Mouse (Mus musculus): ENCODE data around the gene Prdx2. TPM values are rescaled to one million over a fixed set of nuclear protein-coding genes. Genes with fewer than 3 reads are reported as not detected.

Gene Prdx2
- polyA plus RNA-seq, 1 experiment from 2014 or later = 590 TPM

DNA sequence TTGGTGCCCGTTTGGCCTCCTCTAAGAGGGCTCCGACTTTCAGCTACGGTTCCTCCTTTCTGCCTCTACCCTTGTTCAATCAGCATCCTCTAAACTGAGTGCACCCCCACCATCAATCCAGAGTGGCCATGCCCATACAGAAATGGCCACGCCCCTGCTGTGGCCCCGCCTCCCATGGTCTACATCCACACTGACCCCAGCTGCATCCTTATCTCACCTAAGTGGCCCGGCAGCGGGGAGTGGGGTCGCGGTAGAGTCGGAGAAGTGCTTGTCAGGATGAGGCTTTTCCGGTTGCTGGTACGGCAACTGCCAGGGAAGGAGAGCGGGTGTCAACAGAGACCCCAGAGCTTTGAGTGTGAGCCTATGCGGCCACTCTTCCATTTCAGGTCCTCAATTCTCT is 33.9 kb upstream of the Prdx2 start:
- H3K4me2 ChIP-seq (ENCODE audit: low read depth, low read length) = no peak overlapping the region
- 0 out of 2 replicates have a peak, but pooled peaks have one; percentile 24 for ATAC-seq
- peaks cover 9% of the 10 kb centered on the region; the same call in 1 of the 2 replicates for H3K4me1 ChIP-seq (ENCODE audit: control insufficient read depth, insufficient read depth, low read length)
- no peak overlapping the region for H3K4me3 ChIP-seq (ENCODE audit: low read length)
- 8% methylated on average over 14 of the region's 14 CpGs for WGBS
- H3K27ac ChIP-seq (ENCODE audit: low read length) = no peak overlapping the region
- H3K36me3 ChIP-seq (ENCODE audit: control insufficient read depth, insufficient read depth, low read length) = no peaks in the 10 kb centered on the region
- H3K9ac ChIP-seq (ENCODE audit: low read depth, low read length) = no peak overlapping the region
- peaks cover 54% of the 10 kb centered on the region for H3K27me3 ChIP-seq (replicated peaks; ENCODE audit: control insufficient read depth, insufficient read depth, low read length)
- no peaks in the 10 kb centered on the region for H3K9me3 ChIP-seq (ENCODE audit: control insufficient read depth, low read length)

DNA sequence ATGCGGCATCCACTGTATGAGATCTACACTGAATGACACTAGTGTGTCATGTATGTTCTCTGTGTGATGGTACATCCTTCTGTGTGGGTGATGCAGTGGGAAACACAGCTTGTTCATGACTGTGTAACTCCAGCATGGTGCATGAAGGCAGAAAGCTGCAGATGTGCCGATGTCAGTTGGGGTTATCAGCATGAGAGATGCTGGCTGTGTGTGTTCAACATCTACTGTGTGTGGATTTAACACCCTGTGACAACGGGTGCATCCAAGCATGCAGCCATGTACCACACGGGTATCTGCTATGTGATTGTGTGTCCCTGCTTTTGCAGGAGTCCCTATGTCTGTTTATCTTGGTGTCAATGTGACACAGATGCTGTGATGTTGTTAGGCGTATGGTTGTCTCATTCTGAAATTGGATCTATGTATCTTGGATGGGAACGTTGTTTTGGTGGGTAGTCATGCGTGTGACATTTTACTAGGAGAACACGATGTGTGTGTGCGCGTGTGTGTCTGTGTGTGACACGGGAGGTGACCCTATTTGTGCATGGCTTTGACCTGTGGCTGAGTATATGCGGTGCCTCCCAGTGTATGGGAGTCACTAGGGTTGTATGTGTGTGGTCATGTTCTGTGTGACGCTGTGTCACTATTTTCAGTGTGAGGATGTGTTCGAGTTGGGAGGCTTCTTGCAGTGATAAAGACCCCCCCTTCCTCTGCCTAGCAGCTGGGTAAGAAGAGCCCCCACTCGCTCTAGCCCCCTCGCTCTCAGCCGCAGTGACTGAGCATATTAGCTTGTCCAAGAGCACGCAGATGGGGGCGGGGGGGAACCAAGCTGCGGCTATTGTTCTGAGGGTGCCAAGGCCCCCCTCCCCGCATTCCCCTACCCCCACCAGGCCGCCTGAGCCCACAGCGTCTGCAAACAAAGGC is 33.1 kb upstream of the Prdx2 start:
- Histone ChIP-seq H3K9ac (ENCODE audit: low read depth, low read length) (peak overlapping the region; percentile 58; the same call in 1 of the 2 replicates), H3K36me3 (ENCODE audit: control insufficient read depth, insufficient read depth, low read length) (no peaks in the 10 kb centered on the region), H3K27ac (ENCODE audit: low read length) (no peak overlapping the region), H3K4me2 (ENCODE audit: low read depth, low read length) (peak overlapping the region; percentile 86), H3K9me3 (ENCODE audit: control insufficient read depth, low read length) (no peaks in the 10 kb centered on the region), H3K4me1 (ENCODE audit: control insufficient read depth, insufficient read depth, low read length) (peaks cover 9% of the 10 kb centered on the region; the same call in 1 of the 2 replicates), H3K27me3 (replicated peaks; ENCODE audit: control insufficient read depth, insufficient read depth, low read length) (peaks cover 49% of the 10 kb centered on the region), H3K4me3 (ENCODE audit: low read length) (peak overlapping the region; percentile 53)
- 24% methylated on average over 23 of the region's 23 CpGs for WGBS
- ATAC-seq = peak; percentile 21

DNA sequence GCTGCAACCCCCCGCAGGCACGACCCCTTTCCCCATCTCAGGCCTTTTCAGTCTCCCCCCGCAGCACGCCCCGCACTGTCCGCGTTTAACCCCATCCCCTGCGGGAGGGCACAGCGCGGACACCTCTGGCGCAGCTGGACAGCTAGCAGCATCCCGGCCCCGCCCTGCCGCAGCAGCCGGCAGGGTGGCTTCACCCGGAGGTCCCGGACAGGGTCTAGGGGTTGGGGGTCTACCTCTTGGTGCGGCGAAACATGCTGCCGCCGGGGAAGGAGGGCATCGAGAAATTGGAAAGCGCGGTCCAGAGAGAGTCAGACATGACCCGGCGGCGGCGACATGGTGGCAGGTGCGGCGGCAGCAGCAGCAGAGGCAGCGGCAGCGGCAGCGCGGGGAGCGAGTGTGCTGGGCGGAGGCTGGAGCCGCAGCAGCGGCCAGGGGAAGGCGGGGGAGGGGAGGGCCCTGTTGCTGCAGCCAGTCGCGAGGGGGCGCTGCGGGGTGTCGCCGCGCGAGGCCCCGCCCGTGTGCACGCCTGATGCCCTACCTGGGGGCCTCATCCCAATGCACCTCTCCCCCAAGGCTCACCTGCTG is 32.3 kb upstream of the Prdx2 start, which contains the start of gene Mast1:
Gene Mast1 (minus strand): TSS at position 398 of the 585 bp plus-strand sequence.
- Histone ChIP-seq H3K27me3 (replicated peaks; ENCODE audit: control insufficient read depth, insufficient read depth, low read length) (peaks cover 47% of the 10 kb centered on the region), H3K4me1 (ENCODE audit: control insufficient read depth, insufficient read depth, low read length) (peaks cover 9% of the 10 kb centered on the region; the same call in 1 of the 2 replicates), H3K27ac (ENCODE audit: low read length) (no peak within 1 kb of the TSS), H3K4me3 (ENCODE audit: low read length) (peak within 1 kb of the TSS; percentile 53), H3K9ac (ENCODE audit: low read depth, low read length) (peak within 1 kb of the TSS; percentile 58), H3K4me2 (ENCODE audit: low read depth, low read length) (peak within 1 kb of the TSS; percentile 86), H3K9me3 (ENCODE audit: control insufficient read depth, low read length) (no peaks in the 10 kb centered on the region), H3K36me3 (ENCODE audit: control insufficient read depth, insufficient read depth, low read length) (no peaks in the 10 kb centered on the region)
- under 1% methylated on average over 46 of the region's 50 CpGs for WGBS
- ATAC-seq = peak; percentile 65

DNA sequence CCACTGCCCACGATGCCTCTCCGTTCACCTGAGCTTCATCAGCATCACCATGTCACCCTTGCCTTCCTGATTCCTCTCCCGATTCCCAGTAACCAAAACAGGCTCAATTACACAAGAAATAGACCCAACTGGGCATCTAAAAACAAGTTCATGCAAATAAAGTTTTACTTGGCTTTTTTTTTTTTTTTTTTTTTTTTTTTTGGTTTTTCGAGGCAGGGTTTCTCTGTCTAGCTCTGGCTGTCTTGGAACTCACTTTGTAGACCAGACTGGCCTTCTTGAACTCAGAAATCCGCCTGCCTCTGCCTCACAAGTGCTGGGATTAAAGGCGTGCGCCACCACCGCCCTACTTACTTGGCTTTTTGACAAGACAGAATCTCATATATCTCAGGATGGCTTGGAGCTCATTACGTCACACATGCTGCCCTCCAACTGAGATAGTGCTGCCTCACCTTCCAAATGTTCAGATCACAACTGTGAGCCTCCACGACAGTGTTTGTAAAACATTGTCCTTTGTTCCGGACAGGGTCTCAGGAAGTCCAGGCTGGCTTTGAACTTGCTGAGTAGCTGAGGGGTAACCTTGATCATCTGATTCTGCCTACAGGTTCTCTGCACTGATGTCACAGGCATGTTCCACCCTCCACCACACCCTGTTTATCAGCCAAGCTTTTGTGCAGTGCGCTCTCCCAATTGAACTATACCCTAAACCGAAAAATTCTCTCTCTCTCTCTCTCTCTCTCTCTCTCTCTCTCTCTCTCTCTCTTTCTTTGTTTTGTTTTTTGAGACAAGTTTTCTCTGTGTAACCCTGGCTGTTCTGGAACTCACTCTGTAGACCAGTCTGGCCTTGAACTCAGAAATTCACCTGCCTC is 31.5 kb upstream of the Prdx2 start:
- peak overlapping the region; percentile 86; the same call in 1 of the 2 replicates for H3K4me2 ChIP-seq (ENCODE audit: low read depth, low read length)
- H3K9me3 ChIP-seq (ENCODE audit: control insufficient read depth, low read length) = no peaks in the 10 kb centered on the region
- H3K9ac ChIP-seq (ENCODE audit: low read depth, low read length) = no peak overlapping the region
- no peak for ATAC-seq
- H3K4me1 ChIP-seq (ENCODE audit: control insufficient read depth, insufficient read depth, low read length) = peaks cover 9% of the 10 kb centered on the region; the same call in 1 of the 2 replicates
- peaks cover 45% of the 10 kb centered on the region for H3K27me3 ChIP-seq (replicated peaks; ENCODE audit: control insufficient read depth, insufficient read depth, low read length)
- H3K36me3 ChIP-seq (ENCODE audit: control insufficient read depth, insufficient read depth, low read length) = no peaks in the 10 kb centered on the region
- peak overlapping the region; percentile 53; the same call in 1 of the 2 replicates for H3K4me3 ChIP-seq (ENCODE audit: low read length)
- 67% methylated on average over 13 of the region's 13 CpGs for WGBS
- no peak overlapping the region for H3K27ac ChIP-seq (ENCODE audit: low read length)

DNA sequence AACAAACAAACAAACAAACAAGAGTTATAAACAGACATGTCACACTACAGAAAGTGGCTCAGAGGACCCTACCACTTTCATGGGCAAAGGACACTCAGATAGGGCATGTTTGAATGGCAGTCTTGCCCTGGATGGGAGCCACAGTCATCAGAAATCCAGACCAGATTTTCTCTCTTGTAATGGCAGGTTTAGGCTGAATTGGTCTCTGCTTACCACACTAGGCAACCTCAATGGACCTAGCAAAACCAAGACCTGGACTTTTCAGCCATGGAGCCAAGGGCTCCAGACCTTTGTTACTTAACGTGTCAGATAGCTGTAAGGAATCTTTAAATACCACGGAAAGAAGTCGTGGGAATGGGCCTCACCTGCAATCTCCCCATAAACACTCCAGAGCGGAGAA is 25.7 kb upstream of the Prdx2 start:
- Histone ChIP-seq H3K4me2 (ENCODE audit: low read depth, low read length) (no peak overlapping the region), H3K4me3 (ENCODE audit: low read length) (no peak overlapping the region), H3K9me3 (ENCODE audit: control insufficient read depth, low read length) (no peaks in the 10 kb centered on the region), H3K36me3 (ENCODE audit: control insufficient read depth, insufficient read depth, low read length) (no peaks in the 10 kb centered on the region), H3K27me3 (replicated peaks; ENCODE audit: control insufficient read depth, insufficient read depth, low read length) (peaks cover 48% of the 10 kb centered on the region), H3K9ac (ENCODE audit: low read depth, low read length) (no peak overlapping the region), H3K27ac (ENCODE audit: low read length) (no peak overlapping the region), H3K4me1 (ENCODE audit: control insufficient read depth, insufficient read depth, low read length) (peaks cover 13% of the 10 kb centered on the region)
- ATAC-seq = no peak
- 24% methylated on average over 4 of the region's 4 CpGs for WGBS

DNA sequence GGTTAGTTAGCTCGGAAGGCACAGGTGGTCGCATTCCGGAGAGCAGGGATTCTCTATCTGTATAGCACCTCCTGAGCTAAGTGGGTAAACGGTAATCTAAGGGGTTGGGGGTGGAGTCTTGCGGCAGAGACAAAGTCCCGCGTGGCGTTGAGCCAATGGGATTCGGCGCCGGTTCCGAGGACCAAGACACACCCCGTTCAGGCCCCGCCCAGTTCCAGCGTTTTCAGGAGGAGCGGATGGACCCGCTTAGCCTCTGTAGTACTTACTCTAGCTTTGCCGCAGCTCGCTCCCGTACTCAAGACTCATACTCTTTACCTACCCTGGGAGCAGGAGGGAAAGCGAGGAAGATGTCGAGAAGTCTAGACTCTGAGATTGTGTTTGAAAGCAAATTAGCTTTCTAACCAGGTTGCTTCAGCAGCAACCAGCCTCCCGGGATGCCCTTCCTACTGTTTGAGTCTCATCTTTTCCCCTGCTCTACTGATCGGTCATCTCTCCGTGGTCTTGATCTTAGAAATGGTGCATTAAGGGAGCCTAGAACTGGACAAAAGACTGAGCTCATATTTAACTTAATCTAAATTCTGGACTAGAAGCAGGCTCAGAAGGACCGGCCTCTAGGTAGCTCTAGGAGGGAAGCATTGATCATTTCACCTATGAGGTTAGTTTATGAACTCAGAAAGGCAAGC is 24.8 kb upstream of the Prdx2 start:
- WGBS = 4% methylated on average over 26 of the region's 26 CpGs
- H3K27ac ChIP-seq (ENCODE audit: low read length) = no peak overlapping the region
- no peak overlapping the region for H3K9ac ChIP-seq (ENCODE audit: low read depth, low read length)
- H3K27me3 ChIP-seq (replicated peaks; ENCODE audit: control insufficient read depth, insufficient read depth, low read length) = peaks cover 48% of the 10 kb centered on the region
- H3K4me3 ChIP-seq (ENCODE audit: low read length) = peak overlapping the region; percentile 15; the same call in 1 of the 2 replicates
- H3K4me2 ChIP-seq (ENCODE audit: low read depth, low read length) = peak overlapping the region; percentile 35
- H3K9me3 ChIP-seq (ENCODE audit: control insufficient read depth, low read length) = no peaks in the 10 kb centered on the region
- H3K4me1 ChIP-seq (ENCODE audit: control insufficient read depth, insufficient read depth, low read length) = peaks cover 13% of the 10 kb centered on the region
- peak; percentile 73 for ATAC-seq
- H3K36me3 ChIP-seq (ENCODE audit: control insufficient read depth, insufficient read depth, low read length) = no peaks in the 10 kb centered on the region

DNA sequence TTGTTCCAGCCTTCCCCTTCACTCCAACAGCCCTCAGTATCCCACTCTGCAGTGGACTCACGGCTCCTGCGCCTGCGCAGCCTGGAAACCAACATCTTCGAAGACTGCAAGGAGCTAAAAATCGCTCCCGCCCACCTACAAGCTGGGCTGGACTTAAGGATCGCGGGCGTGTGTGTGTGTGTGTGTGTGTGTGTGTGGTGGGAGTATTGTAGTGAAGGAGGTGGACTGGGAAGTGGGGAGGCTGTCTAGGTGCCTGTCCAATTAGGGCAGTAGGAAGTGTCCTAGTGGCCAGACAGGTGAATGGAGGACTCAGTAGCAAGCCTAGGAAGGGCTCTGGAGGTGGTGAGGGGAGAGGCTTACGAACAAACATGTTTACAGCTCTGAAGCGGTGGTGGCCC is 24.2 kb upstream of the Prdx2 start:
- H3K9ac ChIP-seq (ENCODE audit: low read depth, low read length) = no peak overlapping the region
- no peaks in the 10 kb centered on the region for H3K36me3 ChIP-seq (ENCODE audit: control insufficient read depth, insufficient read depth, low read length)
- no peak; the same call in 1 of the 2 replicates for ATAC-seq
- H3K27me3 ChIP-seq (replicated peaks; ENCODE audit: control insufficient read depth, insufficient read depth, low read length) = peaks cover 48% of the 10 kb centered on the region
- peaks cover 13% of the 10 kb centered on the region for H3K4me1 ChIP-seq (ENCODE audit: control insufficient read depth, insufficient read depth, low read length)
- H3K9me3 ChIP-seq (ENCODE audit: control insufficient read depth, low read length) = no peaks in the 10 kb centered on the region
- peak overlapping the region; percentile 43 for H3K4me3 ChIP-seq (ENCODE audit: low read length)
- no peak overlapping the region; the same call in 1 of the 2 replicates for H3K4me2 ChIP-seq (ENCODE audit: low read depth, low read length)
- H3K27ac ChIP-seq (ENCODE audit: low read length) = no peak overlapping the region
- WGBS = 6% methylated on average over 11 of the region's 11 CpGs

DNA sequence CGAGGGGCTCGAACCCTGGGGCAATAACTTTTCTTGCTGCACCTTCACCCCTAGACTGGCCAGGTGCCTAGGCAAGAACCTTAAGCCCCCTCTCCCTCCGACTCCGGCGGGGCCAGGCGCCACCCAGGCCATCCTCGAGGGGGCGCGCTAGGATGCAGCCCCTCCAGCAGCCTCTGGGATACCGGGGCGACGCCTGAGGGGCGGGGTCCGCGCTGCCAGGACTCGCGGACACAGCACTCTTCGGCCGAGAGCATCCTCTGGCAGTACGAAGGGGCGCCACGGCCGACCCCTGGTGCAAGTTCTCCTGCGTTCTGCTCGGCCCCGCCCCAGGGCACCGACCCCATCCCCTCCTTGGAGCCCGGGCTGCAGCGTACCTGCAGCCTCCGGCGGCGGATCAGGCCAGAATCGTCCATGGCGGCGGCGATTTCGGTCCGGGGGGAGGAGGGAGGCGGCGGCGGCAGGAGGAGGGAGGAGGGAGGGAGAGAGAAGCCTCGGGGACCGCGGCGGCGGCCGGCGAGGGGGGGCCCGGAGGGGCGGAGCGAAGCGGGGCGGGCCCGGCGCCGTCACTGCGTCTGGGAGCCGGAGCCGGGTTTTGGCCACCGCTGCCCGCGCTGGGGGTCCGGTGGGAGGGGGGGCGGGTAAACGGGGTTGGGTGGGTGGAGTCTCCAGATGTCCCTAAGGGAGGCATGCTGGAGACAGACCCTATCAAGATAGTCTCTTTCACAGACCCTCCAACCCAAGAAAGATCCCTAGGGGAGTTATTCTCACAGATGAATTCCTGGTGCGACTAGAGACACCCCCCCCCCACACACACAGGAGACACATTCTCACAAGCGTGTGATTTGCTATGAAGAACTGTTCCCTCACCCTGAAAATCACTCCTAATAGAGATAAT is 23.5 kb upstream of the Prdx2 start:
- no peak overlapping the region; the same call in 1 of the 2 replicates for H3K9ac ChIP-seq (ENCODE audit: low read depth, low read length)
- H3K9me3 ChIP-seq (ENCODE audit: control insufficient read depth, low read length) = no peaks in the 10 kb centered on the region
- no peaks in the 10 kb centered on the region for H3K36me3 ChIP-seq (ENCODE audit: control insufficient read depth, insufficient read depth, low read length)
- peak overlapping the region; percentile 73 for H3K4me2 ChIP-seq (ENCODE audit: low read depth, low read length)
- peak overlapping the region; percentile 43 for H3K4me3 ChIP-seq (ENCODE audit: low read length)
- H3K27ac ChIP-seq (ENCODE audit: low read length) = no peak overlapping the region
- H3K4me1 ChIP-seq (ENCODE audit: control insufficient read depth, insufficient read depth, low read length) = peaks cover 13% of the 10 kb centered on the region
- peaks cover 51% of the 10 kb centered on the region for H3K27me3 ChIP-seq (replicated peaks; ENCODE audit: control insufficient read depth, insufficient read depth, low read length)
- peak; percentile 48; the same call in 1 of the 2 replicates for ATAC-seq
- under 1% methylated on average over 32 of the region's 67 CpGs for WGBS

Data from intestine, embryonic 16.5 days (tissue).